Mouse (Mus musculus): ENCODE results near the gene Pax7.

GRCm38 (mm10) chr4:139833817-139834401, 581 bp upstream of the Pax7 start:
- no peak for TF ChIP-seq CTCF (conservative IDR thresholded peaks at IDR 0.05; ENCODE audit: insufficient read depth, insufficient read length, low read depth, low read length)
- no peak for TF ChIP-seq POLR2A (IDR thresholded peaks at IDR 0.05; ENCODE audit: low read depth, low read length)

Data from kidney, adult 2 months (tissue).